Mouse (Mus musculus) erythroblast, adult 5-6 weeks (primary cell): ENCODE data around the gene Vmn1r168. TPM values are rescaled to one million over a fixed set of nuclear protein-coding genes. Genes with fewer than 3 reads are reported as not detected.
"Not testable (repeated sequence)": the region's sequence is repeated elsewhere in the genome, so short reads cannot be mapped to it uniquely, and the experiment has no call there.

Source experiments
- ATAC-seq: replicated peaks from 2 replicates; pipeline ENCODE4 v1.8.0; 2016; ENCODE audit warnings: moderate number of reproducible peaks, mild to moderate bottlenecking, moderate TSS enrichment, inconsistent platforms; ENCODE audit not compliant: poor library complexity, low FRiP score, severe bottlenecking
- total RNA-seq, 2 experiments: library from RNA; stranded (forward) in 1 of 2; stranded (reverse) in 1 of 2; fragments of 150-400 nt in 1 of 2; fragments of 200-764, 138-1000 nt in 1 of 2; gene quantifications; 2 replicates each; pipeline versions ENCODE4 v1.2.3 to v1.2.4; 2015 to 2017; ENCODE audit warnings: low replicate concordance in 2 of 2

Vmn1r168 gene
- total RNA-seq (2015; ENCODE audit: low replicate concordance) (not detected in 2 replicates), total RNA-seq (2017; ENCODE audit: low replicate concordance) (0.14 TPM in 1 of 2 replicates, not detected in the other)

- ATAC-seq: not testable (repeated sequence)
These were observed at the start of gene Vmn1r168 for GRCm38 (mm10) chr7:23539432-23539831. Gene Vmn1r168 (plus strand): TSS chr7:23539732.

DNA sequence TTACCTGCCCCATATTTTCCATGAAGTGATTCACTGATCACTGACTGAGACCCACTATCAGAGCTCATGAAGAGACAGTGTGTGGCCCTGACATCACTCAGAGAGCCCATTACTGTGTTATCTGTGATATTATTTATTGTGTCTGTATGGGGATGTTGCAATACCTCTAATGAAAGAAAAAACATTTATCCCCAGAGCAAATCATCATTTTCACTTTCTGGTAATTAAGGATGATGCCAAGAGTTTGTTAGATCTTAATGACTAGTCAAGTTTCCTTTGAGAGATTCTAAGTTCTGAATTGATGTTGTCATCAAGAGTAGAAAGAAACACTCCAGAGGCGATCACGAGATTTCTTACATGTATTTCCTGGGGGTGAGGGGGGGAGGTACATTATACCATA, 32.4 kb upstream of the Vmn1r168 start, which contains the start of gene Vmn1r167:
Vmn1r167 (minus strand) TSS at position 101 of the 400 bp plus-strand sequence.
- not testable (repeated sequence) for ATAC-seq

DNA sequence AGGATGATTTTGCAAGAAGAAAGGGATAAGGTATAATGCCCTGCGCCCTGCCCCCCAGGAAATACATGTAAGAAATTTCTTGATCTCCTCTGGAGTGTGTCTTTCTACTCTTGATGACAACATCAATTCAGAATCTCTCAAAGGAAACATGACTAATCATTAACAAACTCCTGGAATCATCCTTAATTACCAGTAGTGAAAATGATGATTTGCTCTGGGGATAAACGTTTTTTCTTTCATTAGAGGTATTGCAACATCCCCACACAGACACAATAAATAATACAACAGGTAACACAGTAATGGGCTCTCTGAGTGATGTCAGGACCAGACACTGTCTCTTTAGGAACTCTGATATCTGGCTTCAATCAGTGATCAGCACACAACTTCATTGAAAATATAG, 35.7 kb downstream of the Vmn1r168 start, which contains the start of gene Vmn1r169:
Vmn1r169 (plus strand) TSS at position 301 of the 400 bp plus-strand sequence.
- ATAC-seq: not testable (repeated sequence)

Other genes with a start within 250 kb of the Vmn1r168 start
- not detected in 2 replicates for gene Nlrp4e, start 238.5 kb upstream of the Vmn1r168 start, total RNA-seq (2015; ENCODE audit: low replicate concordance)
- not detected in 2 replicates for gene Nlrp4e, start 238.5 kb upstream of the Vmn1r168 start, total RNA-seq (2017; ENCODE audit: low replicate concordance)
- not detected in 2 replicates for gene Nlrp5, start 153.8 kb upstream of the Vmn1r168 start, total RNA-seq (2015; ENCODE audit: low replicate concordance)
- gene Nlrp5, start 153.8 kb upstream of the Vmn1r168 start, total RNA-seq (2017; ENCODE audit: low replicate concordance): not detected in 2 replicates
- gene Vmn1r167, start 32.5 kb upstream of the Vmn1r168 start, total RNA-seq (2015; ENCODE audit: low replicate concordance): not detected in 2 replicates
- not detected in 2 replicates for gene Vmn1r167, start 32.5 kb upstream of the Vmn1r168 start, total RNA-seq (2017; ENCODE audit: low replicate concordance)
- gene Vmn1r169, start 35.8 kb downstream of the Vmn1r168 start, total RNA-seq (2015; ENCODE audit: low replicate concordance): not detected in 2 replicates
- gene Vmn1r169, start 35.8 kb downstream of the Vmn1r168 start, total RNA-seq (2017; ENCODE audit: low replicate concordance): not detected in 2 replicates
- gene Vmn1r170, start 66.4 kb downstream of the Vmn1r168 start, total RNA-seq (2015; ENCODE audit: low replicate concordance): not detected in 2 replicates
- not detected in 2 replicates for gene Vmn1r170, start 66.4 kb downstream of the Vmn1r168 start, total RNA-seq (2017; ENCODE audit: low replicate concordance)
- not detected in 2 replicates for gene Vmn1r171, start 91.0 kb downstream of the Vmn1r168 start, total RNA-seq (2015; ENCODE audit: low replicate concordance)
- gene Vmn1r171, start 91.0 kb downstream of the Vmn1r168 start, total RNA-seq (2017; ENCODE audit: low replicate concordance): not detected in 2 replicates
- gene Vmn1r172, start 118.6 kb downstream of the Vmn1r168 start, total RNA-seq (2015; ENCODE audit: low replicate concordance): not detected in 2 replicates
- not detected in 2 replicates for gene Vmn1r172, start 118.6 kb downstream of the Vmn1r168 start, total RNA-seq (2017; ENCODE audit: low replicate concordance)
- gene Vmn1r173, start 161.0 kb downstream of the Vmn1r168 start, total RNA-seq (2015; ENCODE audit: low replicate concordance): not detected in 2 replicates
- gene Vmn1r173, start 161.0 kb downstream of the Vmn1r168 start, total RNA-seq (2017; ENCODE audit: low replicate concordance): 0.09 TPM in 1 of 2 replicates, not detected in the other
- gene Vmn1r174, start 212.5 kb downstream of the Vmn1r168 start, total RNA-seq (2015; ENCODE audit: low replicate concordance): not detected in 2 replicates
- 0.14 TPM in 1 of 2 replicates, not detected in the other for gene Vmn1r174, start 212.5 kb downstream of the Vmn1r168 start, total RNA-seq (2017; ENCODE audit: low replicate concordance)